Mouse (Mus musculus): ENCODE results near the gene Gm853. TPM values are rescaled to one million over a fixed set of nuclear protein-coding genes. Genes with fewer than 3 reads are reported as not detected.

Gm853 gene
- total RNA-seq, 2 experiments from 2014 or later, result not detected

GRCm38 (mm10) chr4:130224071-130224470, 1.9 kb upstream of the Gm853 start:
- intact Hi-C loops (cut with DNase I), result no loop called here
- DNase-seq (ENCODE audit: low spot score in 2 of 2), result no peak

- intact Hi-C loops (cut with DNase I), result no loop called here
- DNase-seq (ENCODE audit: low spot score in 2 of 2), result no peak
Measured at GRCm38 (mm10) chr4:130220176-130220575, 2.0 kb downstream of the Gm853 start.

GRCm38 (mm10) chr4:130215392-130215791, 6.8 kb downstream of the Gm853 start:
- intact Hi-C loops (cut with DNase I), result no loop called here
- DNase-seq (ENCODE audit: low spot score in 2 of 2), result no peak

GRCm38 (mm10) chr4:130213857-130214256, 8.3 kb downstream of the Gm853 start:
- intact Hi-C loops (cut with DNase I), result no loop called here

GRCm38 (mm10) chr4:130213197-130213596, 9.0 kb downstream of the Gm853 start:
- intact Hi-C loops (cut with DNase I), result no loop called here
- DNase-seq (ENCODE audit: low spot score in 2 of 2), result no peak

More at GRCm38 (mm10) chr4:130213857-130214256, 8.3 kb downstream of the Gm853 start:
- DNase-seq (ENCODE audit: low spot score in 2 of 2), result peak in 1 of 2 experiments; percentile 24

GRCm38 (mm10) chr4:130212421-130212820, 9.8 kb downstream of the Gm853 start:
- intact Hi-C loops (cut with DNase I), result no loop called here

GRCm38 (mm10) chr4:130211870-130212269, 10.3 kb downstream of the Gm853 start:
- intact Hi-C loops (cut with DNase I), result no loop called here
- no peak for DNase-seq (ENCODE audit: low spot score in 2 of 2)

More at GRCm38 (mm10) chr4:130212421-130212820, 9.8 kb downstream of the Gm853 start:
- DNase-seq (ENCODE audit: low spot score in 2 of 2), result no peak

GRCm38 (mm10) chr4:130198694-130199670, 23.2 kb downstream of the Gm853 start:
- intact Hi-C loops (cut with DNase I), result loop anchor here (2.0 kb wide), 2 partner anchors 48 to 94 kb away; no protein-coding TSS in a partner anchor

GRCm38 (mm10) chr4:130196542-130196941, 25.7 kb downstream of the Gm853 start:
- intact Hi-C loops (cut with DNase I), result no loop called here
- no peak for DNase-seq (ENCODE audit: low spot score in 2 of 2)

More at GRCm38 (mm10) chr4:130198694-130199670, 23.2 kb downstream of the Gm853 start:
- DNase-seq (ENCODE audit: low spot score in 2 of 2), result peak; percentile 87 to 92

- DNase-seq (ENCODE audit: low spot score in 2 of 2), result no peak
- intact Hi-C loops (cut with DNase I), result no loop called here
Measured at GRCm38 (mm10) chr4:130195924-130196323, 26.3 kb downstream of the Gm853 start.

GRCm38 (mm10) chr4:130192266-130192665, 29.9 kb downstream of the Gm853 start:
- no peak for DNase-seq (ENCODE audit: low spot score in 2 of 2)
- intact Hi-C loops (cut with DNase I), result no loop called here

GRCm38 (mm10) chr4:130189606-130190005, 32.6 kb downstream of the Gm853 start:
- no peak for DNase-seq (ENCODE audit: low spot score in 2 of 2)
- intact Hi-C loops (cut with DNase I), result loop anchor here (2.0 kb wide), 2 partner anchors 51 to 231 kb away; partner anchors contain the start of gene Hcrtr1

- intact Hi-C loops (cut with DNase I), result loop anchor here (2.0 kb wide), 2 partner anchors 50 to 230 kb away; partner anchors contain the start of gene Hcrtr1
- DNase-seq (ENCODE audit: low spot score in 2 of 2), result peak; percentile 85 to 89
Measured at GRCm38 (mm10) chr4:130188806-130189297, 33.3 kb downstream of the Gm853 start.

GRCm38 (mm10) chr4:130186891-130187290, 35.3 kb downstream of the Gm853 start:
- intact Hi-C loops (cut with DNase I), result no loop called here
- DNase-seq (ENCODE audit: low spot score in 2 of 2), result peak in 1 of 2 experiments; percentile 64

- intact Hi-C loops (cut with DNase I), result no loop called here
- DNase-seq (ENCODE audit: low spot score in 2 of 2), result no peak
Measured at GRCm38 (mm10) chr4:130186450-130186849, 35.8 kb downstream of the Gm853 start.

GRCm38 (mm10) chr4:130183879-130184278, 38.3 kb downstream of the Gm853 start:
- DNase-seq (ENCODE audit: low spot score in 2 of 2), result no peak
- intact Hi-C loops (cut with DNase I), result no loop called here

GRCm38 (mm10) chr4:130183023-130183422, 39.2 kb downstream of the Gm853 start:
- intact Hi-C loops (cut with DNase I), result no loop called here
- DNase-seq (ENCODE audit: low spot score in 2 of 2), result peak in 1 of 2 experiments; percentile 54

GRCm38 (mm10) chr4:130181886-130182285, 40.3 kb downstream of the Gm853 start:
- intact Hi-C loops (cut with DNase I), result no loop called here
- no peak for DNase-seq (ENCODE audit: low spot score in 2 of 2)

- no peak for DNase-seq (ENCODE audit: low spot score in 2 of 2)
- intact Hi-C loops (cut with DNase I), result no loop called here
Measured at GRCm38 (mm10) chr4:130180909-130181602, 41.1 kb downstream of the Gm853 start.

- no peak for DNase-seq (ENCODE audit: low spot score in 2 of 2)
- intact Hi-C loops (cut with DNase I), result no loop called here
Measured at GRCm38 (mm10) chr4:130179876-130180275, 42.3 kb downstream of the Gm853 start.

Measured in left cerebral cortex, postnatal 14 days (tissue).